Mouse (Mus musculus) thymus, adult 2 months (tissue): ENCODE measurements around the gene Gm21822. TPM values are rescaled to one million over a fixed set of nuclear protein-coding genes. Genes with fewer than 3 reads are reported as not detected.
"Not testable (repeated sequence)": the region's sequence is repeated elsewhere in the genome, so short reads cannot be mapped to it uniquely, and the experiment has no call there.

Source experiments
- DNase-seq: peaks from one replicate; pipeline ENCODE4 v3.0.0; 2021
- H3K27ac ChIP-seq: fragments of 200-500 bp; 2 replicates; pipeline ENCODE4 v1.5.1; 2012; ENCODE audit warnings: low read length, control low read depth; ENCODE audit not compliant: control insufficient read depth, insufficient read depth
- H3K27me3 ChIP-seq: fragments of 200-500 bp; 2 replicates; pipeline ENCODE4 v1.6.1; 2012; ENCODE audit warnings: mild to moderate bottlenecking, low read length, moderate library complexity, mixed read lengths; ENCODE audit not compliant: control insufficient read depth, insufficient read depth
- H3K36me3 ChIP-seq: fragments of 200-500 bp; 2 replicates; pipeline ENCODE4 v1.6.1; 2012; ENCODE audit warnings: mild to moderate bottlenecking, low read length, moderate library complexity; ENCODE audit not compliant: control insufficient read depth, insufficient read depth
- H3K4me1 ChIP-seq: fragments of 200-500 bp; replicated peaks from 2 replicates; pipeline ENCODE4 v1.6.1; 2012; ENCODE audit warnings: low read length; ENCODE audit not compliant: control insufficient read depth, insufficient read depth
- H3K4me3 ChIP-seq: fragments of 200-500 bp; 2 replicates; pipeline ENCODE4 v1.5.1; 2012; ENCODE audit warnings: mild to moderate bottlenecking, low read length, control low read depth, moderate library complexity; ENCODE audit not compliant: control insufficient read depth, insufficient read depth
- WGBS: fragments of 180-500 bp; shearing (Covaris S2); methylation state at CpG from one replicate; pipeline ENCODE4 v1.1.7; 2018; 5-methylcytosine and 5-hydroxymethylcytosine counted together
- polyA plus RNA-seq: library from polyadenylated mRNA; depleted of rRNA; stranded (reverse); fragments of >200 nt; gene quantifications from 2 replicates; pipeline ENCODE4 v1.2.3, GENCODE M21; 2012; rRNA removed

The Gm21822 gene
- not detected in 2 replicates for polyA plus RNA-seq

DNA sequence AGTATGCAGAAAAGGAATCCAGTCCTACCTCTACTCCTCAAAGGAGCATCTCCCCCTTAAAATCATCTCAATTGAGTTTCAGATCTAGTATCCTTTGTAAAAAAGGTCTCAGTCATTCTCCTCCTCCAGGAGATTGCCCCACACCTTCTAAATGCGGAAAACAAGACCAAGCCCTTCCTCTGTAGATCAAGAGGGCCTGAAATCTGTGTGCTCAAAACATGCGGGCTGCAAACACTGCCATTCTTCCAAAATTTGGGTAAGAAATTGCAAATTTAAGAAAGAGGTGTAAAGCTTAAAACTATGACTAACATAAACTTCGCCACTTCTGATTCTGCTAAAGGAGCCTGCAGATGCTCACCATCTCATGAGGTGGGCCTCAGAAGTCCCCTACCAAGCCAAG lies at the start of gene Gm21822:
Gm21822 (plus strand) TSS at position 301 of the 400 bp plus-strand sequence.
- H3K4me1 ChIP-seq, H3K4me3 ChIP-seq, H3K36me3 ChIP-seq, H3K27ac ChIP-seq, DNase-seq, H3K27me3 ChIP-seq: not testable (repeated sequence)
- no CpG with 5 or more reads among the region's 3 CpGs for WGBS
